Mouse (Mus musculus): ENCODE measurements at regions not wholly inside any gene's neighbourhood (a gene's known extent, or its start where the extent isn't known, plus 50 kb on each side); places are given as distances from the start of the nearest gene placed in this dataset.
"Not testable (repeated sequence)": the region's sequence is repeated elsewhere in the genome, so short reads cannot be mapped to it uniquely, and the experiment has no call there.

DNA sequence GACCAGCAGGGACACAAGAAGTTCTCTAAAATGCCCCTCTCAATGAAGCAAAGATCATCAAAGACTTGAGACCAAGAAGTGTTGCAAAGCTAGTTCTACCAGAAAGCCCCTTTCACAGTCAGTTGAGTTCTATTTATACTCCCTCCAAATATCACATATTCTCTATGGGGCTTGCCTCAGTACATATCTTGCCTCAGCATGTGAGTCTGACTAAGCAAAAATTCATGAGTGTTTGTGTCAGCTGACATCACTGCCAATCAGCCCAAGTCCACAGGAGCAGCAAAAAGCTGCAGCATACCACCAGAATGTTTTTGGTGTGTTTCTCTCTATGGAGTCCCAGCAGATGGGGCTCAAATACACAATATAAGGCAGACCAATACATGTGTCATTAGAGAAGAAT lies 631.6 kb downstream of the Rpia start:
- no peak for DNase-seq (ENCODE audit: low spot score in 2 of 2)

DNA sequence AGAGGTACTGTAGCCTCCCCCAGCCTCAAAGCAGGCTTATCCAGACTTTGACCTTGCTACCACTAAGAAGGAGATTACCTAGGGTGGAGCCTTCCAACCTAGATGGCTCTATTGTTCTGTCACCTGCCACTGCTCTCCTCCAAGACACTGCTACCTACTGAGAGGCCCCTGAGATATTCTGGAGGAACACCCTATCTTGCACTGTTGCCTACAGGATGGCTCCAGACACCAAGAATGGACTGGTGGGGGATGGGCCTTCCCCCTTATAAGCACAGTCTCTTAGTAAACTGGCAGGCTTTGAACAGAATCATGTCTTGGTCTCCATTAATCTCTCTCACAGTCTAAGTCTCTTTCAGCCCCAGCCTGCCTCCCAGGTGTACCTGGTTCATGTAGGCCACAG lies 636.3 kb downstream of the Rpia start:
- not testable (repeated sequence) for DNase-seq (ENCODE audit: low spot score in 2 of 2)

DNA sequence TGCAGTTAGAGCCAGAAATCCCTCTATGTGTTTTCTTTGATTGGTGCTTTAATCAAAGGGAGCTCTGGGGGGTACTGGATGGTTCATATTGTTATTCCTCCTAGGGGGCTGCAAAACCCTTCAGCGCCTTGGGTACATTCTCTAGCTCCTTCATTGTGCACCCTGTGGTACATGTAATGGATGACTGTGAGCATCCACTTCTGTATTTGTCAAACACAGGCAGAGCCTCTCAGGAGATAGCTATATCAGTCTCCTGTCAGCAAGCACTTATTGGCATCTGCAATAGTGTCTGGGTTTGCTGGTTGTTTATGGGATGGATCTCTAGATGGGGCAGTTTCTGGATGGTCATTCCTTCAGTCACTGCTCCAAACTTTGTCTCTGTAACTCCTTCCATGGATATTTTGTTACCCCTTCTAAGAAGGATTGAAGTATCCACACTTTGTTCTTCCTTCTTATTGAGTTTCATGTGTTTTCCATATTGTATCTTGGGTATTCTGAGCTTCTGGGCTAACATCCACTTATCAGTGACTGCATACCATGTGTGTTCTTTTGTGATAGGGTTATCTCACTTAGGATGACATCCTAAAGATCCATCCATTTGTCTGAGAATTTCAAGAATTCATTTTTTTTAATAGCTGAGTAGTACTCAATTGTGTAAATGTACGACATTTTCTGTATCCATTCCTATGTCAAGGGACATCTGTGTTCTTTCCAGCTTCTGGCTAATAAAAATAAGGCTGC lies 640.8 kb downstream of the Rpia start:
- DNase-seq (ENCODE audit: low spot score in 2 of 2) = not testable (repeated sequence)

DNA sequence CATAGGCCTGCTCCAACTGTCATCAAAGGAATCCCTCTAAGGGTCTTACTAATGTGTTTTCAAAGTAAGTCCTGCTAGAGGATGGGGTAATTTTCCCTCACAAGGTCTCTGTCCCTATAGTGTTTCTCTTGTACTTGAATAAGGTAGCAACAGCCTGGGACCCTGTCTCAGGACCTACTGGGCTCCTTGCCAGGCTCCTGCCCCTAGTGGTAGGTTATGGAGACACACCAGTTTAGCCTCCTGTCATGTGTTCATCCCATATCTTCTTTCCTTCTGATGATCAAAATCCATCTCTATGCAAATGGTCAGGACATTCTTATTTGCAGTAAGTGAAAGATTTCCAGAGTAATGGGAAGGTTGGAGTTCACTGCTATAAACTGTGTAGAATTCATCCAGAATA lies 645.0 kb downstream of the Rpia start:
- no peak for DNase-seq (ENCODE audit: low spot score in 2 of 2)

DNA sequence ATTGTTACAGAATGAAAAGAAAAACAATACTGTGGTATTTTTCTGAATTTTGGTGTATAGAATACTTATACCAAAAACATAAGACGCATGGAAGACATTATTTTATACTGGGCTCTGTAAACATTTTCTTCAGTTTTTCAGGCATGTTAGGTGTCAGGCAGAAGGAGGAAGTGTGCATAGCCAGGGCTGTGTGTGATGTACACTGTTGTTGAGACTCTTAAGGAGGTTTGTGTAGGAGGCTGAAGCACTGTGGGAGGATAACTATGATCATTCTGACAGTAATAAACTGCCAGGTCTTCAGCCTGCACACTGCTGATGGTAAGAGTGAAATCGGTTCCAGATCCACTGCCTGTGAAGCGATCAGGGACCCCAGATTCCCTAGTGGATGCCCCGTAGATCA lies 648.7 kb downstream of the Rpia start:
- not testable (repeated sequence) for DNase-seq (ENCODE audit: low spot score in 2 of 2)

DNA sequence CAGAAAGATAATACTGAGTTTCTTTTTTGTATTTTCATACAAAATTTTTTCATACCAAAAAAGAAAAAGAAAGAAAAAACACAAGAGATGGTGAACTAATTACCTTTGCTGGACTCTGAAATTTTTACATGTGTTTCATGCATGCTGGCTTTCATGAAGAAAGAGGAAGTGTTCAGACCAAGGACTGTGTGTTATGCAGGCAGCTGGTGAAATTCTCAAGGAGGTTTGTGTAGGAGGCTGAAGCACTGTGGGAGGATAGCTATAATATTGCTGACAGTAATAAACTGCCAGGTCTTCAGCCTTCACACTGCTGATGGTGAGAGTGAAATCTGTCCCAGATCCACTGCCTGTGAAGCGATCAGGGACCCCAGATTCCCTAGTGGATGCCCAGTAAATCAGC lies 675.2 kb downstream of the Rpia start:
- DNase-seq (ENCODE audit: low spot score in 2 of 2) = peak; percentile 2 to 31

DNA sequence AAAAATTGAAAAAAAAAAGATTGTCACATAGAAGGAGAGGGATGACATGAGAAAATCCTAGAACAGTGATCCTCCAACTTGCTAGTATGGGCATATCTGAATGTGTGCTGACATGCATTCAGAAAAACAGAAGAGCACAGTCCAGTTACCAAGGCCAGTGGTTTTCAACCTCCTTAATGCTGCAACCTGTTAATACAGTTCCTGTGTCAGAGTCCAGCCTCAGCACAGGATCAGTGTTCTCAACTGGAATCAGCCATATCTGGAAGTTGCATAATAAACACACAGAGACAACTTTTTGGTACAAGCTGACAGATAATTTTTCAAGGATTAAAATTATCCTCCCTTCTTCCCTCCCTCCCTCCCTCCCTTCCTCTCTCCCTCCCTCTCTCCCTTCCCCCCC lies 680.1 kb downstream of the Rpia start:
- DNase-seq (ENCODE audit: low spot score in 2 of 2) = no peak

DNA sequence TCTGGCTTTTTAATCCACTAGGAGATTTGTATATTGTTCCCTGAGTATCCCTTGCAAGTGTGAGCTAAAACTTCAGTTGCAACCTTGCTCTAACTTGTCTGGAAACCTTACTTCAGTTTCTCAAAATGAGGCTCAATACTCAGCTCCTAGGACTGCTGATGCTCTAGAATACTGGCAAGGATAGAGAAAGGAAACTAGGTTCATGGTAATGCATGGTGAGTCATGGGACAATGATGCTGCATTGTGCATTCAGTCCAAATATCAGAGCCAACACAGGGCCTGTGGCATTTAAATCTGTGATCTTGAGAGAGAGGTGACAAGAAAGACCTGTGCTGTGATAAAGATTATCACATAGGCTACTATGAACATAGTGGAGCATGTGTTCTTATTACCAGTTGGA lies 682.6 kb downstream of the Rpia start:
- DNase-seq (ENCODE audit: low spot score in 2 of 2) = not testable (repeated sequence)

DNA sequence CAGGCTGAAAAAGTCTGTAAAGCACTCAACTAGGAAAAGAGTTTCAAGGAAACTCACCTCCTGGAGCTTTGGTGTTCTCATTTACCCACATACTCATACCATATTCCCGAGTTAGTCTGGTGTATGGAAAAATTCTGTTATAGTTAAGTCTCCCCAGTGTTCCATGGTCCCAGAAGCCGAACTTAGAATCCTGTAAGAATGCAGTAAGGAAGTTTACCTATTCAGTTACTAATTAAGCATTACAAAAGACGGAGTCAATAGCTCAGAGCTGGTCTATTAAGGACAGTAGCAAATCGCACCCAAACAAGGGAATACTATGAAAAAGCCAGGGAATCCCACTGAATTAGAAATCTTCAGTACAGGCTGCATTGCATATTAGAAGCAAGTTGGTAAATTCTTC lies 688.3 kb downstream of the Rpia start:
- no peak for DNase-seq (ENCODE audit: low spot score in 2 of 2)

DNA sequence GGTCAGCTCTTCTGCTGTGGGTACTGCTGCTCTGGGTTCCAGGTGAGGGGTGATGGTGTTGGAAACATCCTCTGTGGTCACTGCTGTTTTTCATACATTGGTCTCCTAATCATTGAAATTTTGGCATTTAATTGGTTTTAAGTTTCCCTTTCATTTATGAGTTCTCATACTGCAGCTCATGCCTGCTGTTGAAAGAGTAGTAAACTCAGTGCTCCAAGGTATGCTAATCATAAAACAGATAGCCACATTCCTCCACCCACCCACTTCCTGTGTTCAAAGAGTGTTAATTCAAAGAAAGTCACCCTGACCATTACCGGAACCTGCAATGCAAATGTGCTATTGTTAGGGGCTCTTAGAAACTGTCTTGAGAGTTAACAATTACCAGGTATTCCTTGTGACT lies 688.9 kb downstream of the Rpia start:
- not testable (repeated sequence) for DNase-seq (ENCODE audit: low spot score in 2 of 2)

DNA sequence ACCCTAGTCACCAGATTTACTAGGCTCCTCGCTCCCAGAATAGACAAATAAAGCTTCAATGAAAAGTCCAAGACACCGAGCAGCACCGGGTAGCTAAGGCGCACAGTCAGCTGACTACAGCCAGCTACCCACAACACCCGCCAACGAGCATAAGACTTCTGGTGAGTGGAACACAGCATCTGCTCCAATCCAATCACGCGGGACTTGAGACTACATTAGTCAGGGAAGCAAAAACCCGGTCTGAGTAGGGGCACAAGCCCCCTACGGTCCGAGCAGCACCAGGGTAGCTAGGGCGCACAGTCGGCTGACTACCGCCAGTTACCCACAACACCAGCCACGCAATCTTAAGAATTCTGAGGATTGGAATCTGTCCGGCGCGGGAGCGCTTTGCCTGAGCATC lies 704.0 kb downstream of the Rpia start:
- DNase-seq (ENCODE audit: low spot score in 2 of 2) = no peak

DNA sequence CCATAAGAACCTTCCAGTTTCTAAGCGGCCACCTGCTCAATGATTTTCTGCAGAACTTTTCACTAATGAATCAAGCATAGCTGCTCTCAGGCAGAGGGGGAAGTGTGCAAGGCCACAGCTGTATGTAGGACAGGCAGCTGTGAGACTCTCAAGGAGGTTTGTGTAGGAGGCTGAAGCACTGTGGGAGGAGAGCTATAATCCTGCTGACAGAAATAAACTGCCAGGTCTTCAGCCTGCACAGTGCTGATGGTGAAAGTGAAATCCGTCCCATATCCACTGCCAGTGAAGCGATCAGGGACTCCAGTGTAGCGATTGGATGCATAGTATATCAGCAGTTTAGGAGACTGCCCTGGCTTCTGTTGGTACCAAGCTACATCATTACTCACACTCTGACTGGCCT lies 718.2 kb downstream of the Rpia start:
- peak; percentile 2 to 20 for DNase-seq (ENCODE audit: low spot score in 2 of 2)

DNA sequence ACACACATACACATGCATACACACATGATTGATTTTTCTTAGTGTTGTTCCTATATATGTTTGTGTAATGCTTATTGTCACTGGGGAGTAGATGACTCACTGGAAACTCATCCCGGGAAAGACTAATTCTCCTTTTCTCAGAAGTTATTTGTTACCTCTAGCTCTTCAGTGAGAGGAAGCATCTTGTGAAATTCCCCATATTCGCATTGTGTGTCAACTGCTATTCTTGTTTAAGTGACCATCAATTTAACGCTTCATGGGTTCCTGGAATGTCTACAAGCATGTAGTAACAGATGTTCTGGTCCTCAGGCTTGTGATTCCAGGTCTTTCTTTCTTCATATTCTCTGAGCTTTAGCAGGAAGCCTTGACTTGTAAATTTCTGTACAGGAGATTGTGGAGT lies 720.0 kb downstream of the Rpia start:
- no peak for DNase-seq (ENCODE audit: low spot score in 2 of 2)

DNA sequence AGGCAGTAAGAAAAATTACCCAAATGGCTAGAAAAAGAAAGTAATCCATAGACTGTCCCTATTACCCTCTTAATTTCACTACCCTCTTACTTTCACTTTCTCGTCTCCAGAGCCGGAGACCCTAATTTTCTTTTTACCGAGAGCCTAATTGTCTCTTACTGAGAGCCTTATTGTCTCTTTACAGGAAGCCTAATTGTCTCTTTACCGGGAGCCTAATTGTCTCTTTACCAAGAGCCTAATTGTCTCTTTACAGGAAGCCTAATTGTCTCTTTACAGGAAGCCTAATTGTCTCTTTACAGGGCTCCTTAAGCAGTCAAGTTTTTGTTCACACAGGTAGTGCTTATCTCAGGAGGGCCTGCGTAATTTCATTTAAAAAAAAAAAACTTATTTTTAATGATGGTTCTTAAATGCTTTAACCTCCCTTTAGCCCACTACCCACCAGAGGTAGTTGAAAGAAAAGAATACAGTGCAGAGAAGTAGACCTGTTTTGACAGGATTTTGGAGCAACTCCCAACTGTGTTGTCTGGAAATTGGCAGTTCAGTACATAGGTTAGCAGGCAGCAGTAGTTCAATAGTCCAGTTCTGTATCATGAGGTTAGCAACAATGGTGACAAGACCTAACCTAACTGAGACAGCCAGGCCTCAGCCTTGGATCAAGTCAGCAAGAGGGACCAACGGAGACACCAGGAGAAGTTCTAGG lies 724.2 kb downstream of the Rpia start:
- DNase-seq (ENCODE audit: low spot score in 2 of 2) = no peak

DNA sequence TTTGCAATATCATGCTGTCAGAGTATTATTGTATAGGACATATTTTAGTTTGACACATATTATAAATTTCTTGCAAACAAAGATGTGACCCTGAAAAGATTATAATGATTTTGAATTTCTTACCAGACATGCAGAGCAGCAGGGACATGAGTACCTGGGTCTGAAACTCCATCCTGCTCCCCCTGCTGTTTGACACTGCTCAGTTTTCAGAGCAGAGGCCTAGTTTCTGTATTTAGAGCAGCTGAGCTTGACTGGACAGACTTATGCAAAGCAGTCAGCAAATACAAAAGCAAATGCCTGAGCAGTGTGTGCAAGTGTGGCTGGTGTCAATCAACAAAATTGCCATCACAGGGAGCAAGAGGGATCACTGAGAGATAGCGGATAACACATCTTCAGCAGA lies 733.0 kb downstream of the Rpia start:
- DNase-seq (ENCODE audit: low spot score in 2 of 2) = peak in 1 of 2 experiments; percentile 27

DNA sequence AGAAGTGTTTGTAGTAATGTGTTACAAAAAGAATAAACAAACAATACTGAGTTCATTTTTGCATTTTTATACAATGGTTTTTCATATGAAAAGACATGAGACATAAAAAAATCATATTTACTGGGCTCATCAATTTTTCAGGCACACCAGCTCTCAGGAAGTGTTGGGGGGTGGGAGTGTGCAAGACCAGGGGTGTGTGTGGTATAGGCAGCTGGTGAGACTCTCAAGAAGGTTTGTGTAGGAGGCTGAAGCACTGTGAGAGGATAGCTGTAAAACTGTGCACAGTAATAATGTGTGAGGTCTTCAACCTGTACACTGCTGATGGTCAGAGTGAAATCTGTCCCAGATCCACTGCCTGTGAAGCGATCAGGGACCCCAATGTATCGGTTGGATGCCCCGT lies 733.7 kb downstream of the Rpia start:
- no peak for DNase-seq (ENCODE audit: low spot score in 2 of 2)

DNA sequence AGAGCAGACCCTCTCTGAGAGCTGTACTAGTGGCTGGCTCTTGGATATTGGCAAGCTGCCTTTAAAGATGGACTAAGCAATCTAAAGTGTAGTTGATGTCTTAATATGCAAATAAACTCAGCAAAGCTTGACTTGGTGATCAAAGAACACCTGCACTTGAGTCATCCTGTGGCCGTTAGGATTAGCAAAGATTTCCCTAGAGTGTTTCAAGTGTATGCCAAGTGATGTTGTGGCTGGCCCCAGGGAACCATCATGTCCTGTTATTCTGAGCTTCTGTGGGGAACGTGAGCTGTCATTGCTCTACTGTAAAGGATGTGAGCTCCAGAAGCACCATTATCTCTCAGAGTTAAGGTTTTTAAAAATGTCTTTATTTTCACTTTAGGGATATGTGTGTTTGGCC lies 751.1 kb downstream of the Rpia start:
- DNase-seq (ENCODE audit: low spot score in 2 of 2) = no peak

DNA sequence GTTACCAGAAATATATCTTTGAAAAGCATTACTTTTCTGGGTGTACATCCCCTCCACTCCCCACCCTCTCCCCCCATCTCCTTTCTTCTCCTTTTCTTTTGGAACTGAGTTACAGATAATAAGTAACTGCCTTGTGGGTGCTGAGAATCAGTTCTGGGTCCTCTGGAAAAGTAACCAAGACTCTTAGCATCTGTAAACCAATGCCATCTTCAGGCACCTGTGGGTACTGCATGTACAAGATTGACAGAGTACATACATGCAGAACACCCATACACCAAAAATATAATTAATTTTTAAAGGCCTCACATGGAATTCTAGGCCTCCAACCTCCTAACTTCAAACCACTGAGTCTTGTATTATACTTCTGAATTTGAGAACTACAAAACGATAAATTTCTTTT lies 758.4 kb downstream of the Rpia start:
- no peak for DNase-seq (ENCODE audit: low spot score in 2 of 2)

DNA sequence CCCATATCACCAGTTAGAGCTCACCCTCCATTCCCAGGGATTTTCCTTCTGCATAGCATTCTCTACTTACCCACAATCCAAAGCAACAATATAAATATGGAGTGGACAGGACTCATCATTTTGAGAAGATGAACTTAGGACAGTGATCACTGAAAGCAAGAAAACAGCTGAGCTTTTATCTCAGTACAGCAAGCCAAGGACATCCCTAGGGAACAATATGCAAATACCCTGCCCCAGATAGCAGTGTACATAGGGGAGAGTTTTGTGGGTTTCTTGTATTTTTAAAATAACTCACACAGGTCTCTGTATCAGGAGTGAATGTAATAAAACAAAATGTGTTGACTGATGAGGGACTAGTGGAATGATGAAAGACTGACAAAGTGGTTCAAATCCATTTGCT lies 780.5 kb downstream of the Rpia start:
- no peak for DNase-seq (ENCODE audit: low spot score in 2 of 2)

Measured in left cerebral cortex, adult 18-20 months (tissue).